Mouse (Mus musculus) lung, adult 2 months (tissue): ENCODE measurements at regions not wholly inside any gene's neighbourhood (a gene's known extent, or its start where the extent isn't known, plus 50 kb on each side); places are given as distances from the start of the nearest gene placed in this dataset.

Source experiments
- CTCF ChIP-seq: fragments of 200-500 bp; IDR thresholded peaks from 2 replicates; pipeline ENCODE4 v1.5.1; 2011; ENCODE audit warnings: mild to moderate bottlenecking, low read length, control low read depth; ENCODE audit not compliant: insufficient read depth
- POLR2A ChIP-seq: fragments of 200-500 bp; IDR thresholded peaks from 2 replicates; pipeline ENCODE4 v1.6.1; 2011; ENCODE audit warnings: low read depth, mild to moderate bottlenecking, control low read depth, low read length, borderline replicate concordance; ENCODE audit errors: extremely low read depth

- TF ChIP-seq CTCF: no peak
- TF ChIP-seq POLR2A: no peak
Measured at GRCm38 (mm10) chr19:14347429-14347828, 250.4 kb downstream of the Tle4 start.
